Mouse (Mus musculus) heart, embryonic 14.5 days (tissue): ENCODE measurements around the gene Galnt16. TPM values are rescaled to one million over a fixed set of nuclear protein-coding genes. Genes with fewer than 3 reads are reported as not detected.
A peak's percentile ranks its signal among the peaks of the same experiment; 100 is the strongest.

Experiments
- ATAC-seq: fragments of 200-750 bp; cut with Nextera tagmentation; 2 replicates; pipeline ENCODE4 v1.8.0; 2017; ENCODE audit warnings: low read depth, moderate TSS enrichment; ENCODE audit not compliant: insufficient number of reproducible peaks, insufficient read depth, low FRiP score
- H3K27ac ChIP-seq, 2 experiments: fragments of 200-500 bp in 1 of 2; fragments of 300-500 bp in 1 of 2; sonication (generic) in 1 of 2; replicated peaks in 1 of 2; 2 replicates each; pipeline ENCODE4 v1.5.1; 2012 to 2014; ENCODE audit warnings: low read depth in 2 of 2, low read length in 2 of 2, control low read depth in 1 of 2, mild to moderate bottlenecking in 1 of 2, mixed read lengths in 1 of 2; ENCODE audit not compliant: control insufficient read depth in 1 of 2, insufficient read depth in 1 of 2
- H3K27me3 ChIP-seq: fragments of 300-500 bp; sonication (generic); 2 replicates; pipeline ENCODE4 v1.6.1; 2014; ENCODE audit warnings: mild to moderate bottlenecking, low read length, control low read depth; ENCODE audit not compliant: control insufficient read depth, insufficient read depth
- H3K36me3 ChIP-seq: fragments of 300-500 bp; sonication (generic); 2 replicates; pipeline ENCODE4 v1.6.1; 2014; ENCODE audit warnings: mild to moderate bottlenecking, control low read depth, low read length, mixed read lengths; ENCODE audit not compliant: control insufficient read depth, insufficient read depth
- H3K4me1 ChIP-seq, 2 experiments: fragments of 200-500 bp in 1 of 2; fragments of 300-500 bp in 1 of 2; sonication (generic) in 1 of 2; 2 replicates each; pipeline ENCODE4 v1.6.1; 2012 to 2014; ENCODE audit warnings: low read length in 2 of 2, control low read depth in 1 of 2, mixed read lengths in 1 of 2; ENCODE audit not compliant: control insufficient read depth in 2 of 2, insufficient read depth in 2 of 2
- H3K4me2 ChIP-seq: fragments of 300-500 bp; sonication (generic); 2 replicates; pipeline ENCODE4 v1.6.1; 2014; ENCODE audit warnings: mild to moderate bottlenecking, low read length
- H3K4me3 ChIP-seq, 2 experiments: fragments of 200-500 bp in 1 of 2; fragments of 300-500 bp in 1 of 2; sonication (generic) in 1 of 2; 2 replicates each; pipeline ENCODE4 v1.5.1; 2012 to 2014; ENCODE audit warnings: low read length in 2 of 2, mild to moderate bottlenecking in 2 of 2, control low read depth in 1 of 2, low read depth in 1 of 2, moderate library complexity in 1 of 2; ENCODE audit not compliant: control insufficient read depth in 1 of 2, insufficient read depth in 1 of 2
- H3K9ac ChIP-seq: fragments of 300-500 bp; sonication (generic); 2 replicates; pipeline ENCODE4 v1.6.1; 2014; ENCODE audit warnings: mild to moderate bottlenecking, low read length
- H3K9me3 ChIP-seq: fragments of 300-500 bp; sonication (generic); 2 replicates; pipeline ENCODE4 v1.6.1; 2016; ENCODE audit warnings: low read length, control low read depth; ENCODE audit not compliant: control insufficient read depth
- WGBS: fragments of 180-500 bp; shearing (Covaris S2); extraction: QIAGEN DNeasy Blood & Tissue Kit; methylation state at CpG from one replicate; pipeline ENCODE4 v1.1.7; 2014; 5-methylcytosine and 5-hydroxymethylcytosine counted together
- polyA plus RNA-seq: library from polyadenylated mRNA; unstranded; fragments of >200 nt; fragmentation: Nextera tagmentation; extraction: Ambion mirVana; gene quantifications from 2 replicates; pipeline ENCODE4 v1.2.1, GENCODE M21; 2014

Galnt16 gene
- polyA plus RNA-seq, 1 experiment from 2014 or later = 2.4 TPM

DNA sequence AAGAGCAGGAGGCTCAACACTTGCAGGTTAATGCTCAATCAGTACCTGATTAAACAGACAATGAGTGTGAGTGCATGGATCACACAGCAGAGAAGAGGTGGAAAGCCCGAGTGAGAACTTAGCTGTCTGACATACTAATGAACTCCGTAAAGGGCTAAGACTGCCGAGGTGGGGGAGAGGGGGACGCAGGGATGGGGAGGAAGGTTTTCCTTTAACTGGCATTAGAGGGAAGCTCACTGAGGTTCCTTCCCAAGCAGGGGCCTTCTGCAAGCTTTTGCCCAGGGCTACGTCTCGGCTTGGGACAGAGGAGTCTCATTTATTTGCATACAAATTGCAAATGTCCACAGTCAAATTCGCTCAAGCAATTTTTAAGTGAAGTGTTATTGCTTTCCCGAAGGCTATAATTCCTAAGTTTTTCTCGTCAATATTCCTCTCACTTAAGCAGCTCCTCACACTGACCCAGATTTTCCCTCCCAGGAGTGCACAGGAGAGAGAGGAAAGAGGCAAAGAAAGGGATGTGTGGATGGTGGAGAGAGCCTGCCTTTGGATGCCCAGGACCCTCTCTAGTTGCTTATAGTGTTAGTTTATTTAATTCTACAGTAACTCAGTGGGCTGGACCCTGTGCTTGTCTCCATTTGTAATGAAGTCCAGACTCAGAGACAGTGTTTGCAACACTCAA, 94.2 kb downstream of the Galnt16 start:
- Histone ChIP-seq H3K9me3 (no peaks in the 10 kb centered on the region), H3K27ac (no peak overlapping the region), H3K4me2 (no peak overlapping the region), H3K9ac (no peak overlapping the region), H3K27me3 (no peaks in the 10 kb centered on the region), H3K36me3 (no peaks in the 10 kb centered on the region), H3K4me3 (no peak overlapping the region), H3K4me1 (peaks cover 12 to 23% of the 10 kb centered on the region in 2 experiments)
- ATAC-seq = no peak
- WGBS = 74% methylated on average over 9 of the region's 9 CpGs

GRCm38 (mm10) chr12:80615371-80616257, 97.5 kb downstream of the Galnt16 start:
- no peak for ATAC-seq
- 53% methylated on average over 7 of the region's 7 CpGs for WGBS
- Histone ChIP-seq H3K36me3 (no peaks in the 10 kb centered on the region), H3K9ac (no peak overlapping the region), H3K4me1 (peaks cover 4 to 12% of the 10 kb centered on the region in 2 experiments; a peak in 3 of 4 replicates), H3K4me2 (no peak overlapping the region), H3K27ac (no peak overlapping the region), H3K4me3 (no peak overlapping the region), H3K27me3 (no peaks in the 10 kb centered on the region), H3K9me3 (no peaks in the 10 kb centered on the region)

DNA sequence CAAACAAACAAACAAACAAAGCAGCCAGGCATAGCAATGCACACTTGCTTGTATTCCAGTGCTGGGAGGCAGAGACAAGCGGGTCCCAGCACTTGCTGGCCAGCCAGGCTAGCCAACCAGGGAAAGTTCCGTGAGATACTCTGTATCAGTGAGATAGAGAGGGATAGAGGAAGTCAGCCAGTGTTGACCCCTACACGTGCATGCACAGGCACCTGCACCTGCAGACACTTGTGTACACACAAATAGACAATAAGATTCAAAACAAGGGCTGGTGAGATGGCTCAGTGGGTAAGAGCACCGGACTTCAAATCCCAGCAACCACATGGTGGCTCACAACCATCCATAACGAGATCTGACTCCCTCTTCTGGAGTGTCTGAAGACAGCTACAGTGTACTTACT, 102.4 kb downstream of the Galnt16 start:
- no peak overlapping the region for H3K4me2 ChIP-seq
- H3K9ac ChIP-seq = no peak overlapping the region
- H3K4me3 ChIP-seq = no peak overlapping the region
- no peaks in the 10 kb centered on the region for H3K9me3 ChIP-seq
- H3K27ac ChIP-seq = no peak overlapping the region
- WGBS = 55% methylated on average over 5 of the region's 5 CpGs
- no peaks in the 10 kb centered on the region for H3K36me3 ChIP-seq
- no peaks in the 10 kb centered on the region for H3K27me3 ChIP-seq
- peaks cover 4 to 7% of the 10 kb centered on the region in 2 experiments; a peak in 3 of 4 replicates for H3K4me1 ChIP-seq
- no peak for ATAC-seq

DNA sequence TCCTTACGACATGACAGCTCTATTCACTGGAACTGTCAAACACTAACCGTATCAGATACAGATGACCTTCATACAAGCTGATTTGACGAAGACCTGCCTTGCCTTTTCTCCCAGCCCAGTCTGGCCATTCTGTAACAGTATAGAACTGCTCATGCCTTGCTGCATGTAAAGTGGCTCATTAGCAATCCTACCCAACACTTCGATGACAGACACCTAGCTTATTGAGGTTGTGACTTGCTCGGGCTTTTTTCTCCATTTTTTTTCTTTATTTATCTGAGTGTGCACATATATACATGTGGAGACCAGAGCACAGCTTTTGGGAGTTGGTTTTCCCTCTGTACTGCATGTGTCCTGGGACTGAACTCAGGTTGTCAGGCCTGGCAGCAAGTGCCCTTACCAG, 113.7 kb downstream of the Galnt16 start:
- ATAC-seq = no peak
- WGBS = 65% methylated on average over 5 of the region's 5 CpGs
- Histone ChIP-seq H3K4me2 (no peak overlapping the region), H3K27ac (no peak overlapping the region), H3K4me1 (0 out of 4 replicates have a peak, but pooled peaks cover 0 to 1% of the 10 kb centered on the region in 2 experiments), H3K36me3 (peaks cover 54% of the 10 kb centered on the region), H3K27me3 (no peaks in the 10 kb centered on the region), H3K9ac (no peak overlapping the region), H3K4me3 (no peak overlapping the region), H3K9me3 (no peaks in the 10 kb centered on the region)

GRCm38 (mm10) chr12:80642725-80643692, 124.9 kb downstream of the Galnt16 start:
- Histone ChIP-seq H3K9me3 (no peaks in the 10 kb centered on the region), H3K4me3 (peak overlapping the region; percentile 95 to 100), H3K27me3 (no peaks in the 10 kb centered on the region), H3K4me2 (peak overlapping the region; percentile 93), H3K36me3 (peaks cover 49% of the 10 kb centered on the region), H3K9ac (peak overlapping the region; percentile 95), H3K4me1 (peaks cover 6 to 31% of the 10 kb centered on the region in 2 experiments), H3K27ac (peak overlapping the region; percentile 85 to 91)
- WGBS = 4% methylated on average over 47 of the region's 48 CpGs
- peak; percentile 63 for ATAC-seq

GRCm38 (mm10) chr12:80643693-80644505, 125.8 kb downstream of the Galnt16 start, which contains the start of the genes Slc39a9 and Erh:
TSS of gene Slc39a9 (plus strand) at chr12:80643883.
TSS of gene Erh (minus strand) at chr12:80644341.
- Histone ChIP-seq H3K27me3 (no peaks in the 10 kb centered on the region), H3K9me3 (no peaks in the 10 kb centered on the region), H3K4me3 (peak within 1 kb of the TSS; percentile 95 to 100), H3K4me1 (peaks cover 6 to 31% of the 10 kb centered on the region in 2 experiments), H3K4me2 (peak within 1 kb of the TSS; percentile 93), H3K27ac (peak within 1 kb of the TSS; percentile 85 to 91), H3K36me3 (peaks cover 40% of the 10 kb centered on the region), H3K9ac (peak within 1 kb of the TSS; percentile 95)
- under 1% methylated on average over 50 of the region's 50 CpGs for WGBS
- ATAC-seq = peak; percentile 91
